Mouse (Mus musculus): Measurements from ENCODE around the gene Rhox4g.
"Not testable (repeated sequence)": the region's sequence is repeated elsewhere in the genome, so short reads cannot be mapped to it uniquely, and the experiment has no call there.

Gene Rhox4g

GRCm38 (mm10) chrX:37651227-37651626 is at the start of gene Rhox4g:
Gene Rhox4g, minus strand, starts transcription at chrX:37651327.
- not testable (repeated sequence) for DNase-seq

- no peak for DNase-seq
These were observed 41.1 kb upstream of the Rhox4g start for GRCm38 (mm10) chrX:37692261-37692660.

- no peak for DNase-seq
These were observed 32.0 kb upstream of the Rhox4g start for GRCm38 (mm10) chrX:37683031-37683715.

- DNase-seq: not testable (repeated sequence)
These were observed 22.1 kb upstream of the Rhox4g start, which contains the start of gene Rhox2h for GRCm38 (mm10) chrX:37673177-37673576. Gene Rhox2h, minus strand, starts transcription at chrX:37673277.

DNA sequence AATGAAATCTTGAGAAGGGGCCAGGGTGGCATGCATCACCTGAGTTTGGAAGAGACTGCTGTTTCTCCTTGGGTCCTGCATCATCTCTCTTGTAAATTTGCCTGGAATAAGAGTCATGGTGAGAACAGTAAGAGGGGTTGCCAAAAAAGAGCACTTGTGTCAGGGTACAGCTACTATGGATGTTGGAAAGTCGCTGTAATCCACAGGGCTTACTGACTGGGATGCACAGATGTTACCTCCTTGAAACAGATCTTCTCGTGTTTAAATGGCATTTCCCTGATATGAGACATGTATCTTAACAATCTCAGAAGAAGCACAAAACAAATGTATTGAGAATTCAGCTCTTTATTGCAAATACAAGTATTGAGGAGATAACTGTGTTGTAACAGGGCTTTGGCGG is 17.5 kb upstream of the Rhox4g start, which contains the start of gene Rhox3h:
Rhox3h (minus strand) TSS at position 101 of the 400 bp plus-strand sequence.
- DNase-seq: not testable (repeated sequence)

GRCm38 (mm10) chrX:37643370-37643769 is 7.8 kb downstream of the Rhox4g start, which contains the start of gene Rhox2g:
Gene Rhox2g, minus strand, starts transcription at chrX:37643470.
- not testable (repeated sequence) for DNase-seq

DNA sequence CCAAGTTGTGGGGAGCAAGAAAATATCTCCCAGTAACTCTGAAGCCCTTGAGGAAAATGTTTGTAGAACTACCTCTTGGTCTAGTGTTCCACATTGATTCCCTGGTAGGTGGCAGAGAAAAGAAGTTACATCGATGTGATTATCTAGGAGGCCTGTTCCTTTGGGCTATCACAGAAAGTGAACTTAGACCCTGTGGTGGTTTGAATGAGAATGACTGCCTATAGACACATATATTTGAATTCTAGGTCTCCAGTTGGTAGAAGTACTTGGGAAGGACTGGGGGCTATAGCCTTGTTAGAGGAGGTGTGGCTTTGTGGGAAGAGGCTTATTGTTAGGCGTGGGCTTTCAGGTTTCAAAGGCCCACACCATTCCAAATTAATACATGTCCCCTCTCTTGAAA is 22.6 kb downstream of the Rhox4g start, which contains the start of gene Rhox3g:
Rhox3g (minus strand) TSS at position 101 of the 400 bp plus-strand sequence.
- not testable (repeated sequence) for DNase-seq

DNA sequence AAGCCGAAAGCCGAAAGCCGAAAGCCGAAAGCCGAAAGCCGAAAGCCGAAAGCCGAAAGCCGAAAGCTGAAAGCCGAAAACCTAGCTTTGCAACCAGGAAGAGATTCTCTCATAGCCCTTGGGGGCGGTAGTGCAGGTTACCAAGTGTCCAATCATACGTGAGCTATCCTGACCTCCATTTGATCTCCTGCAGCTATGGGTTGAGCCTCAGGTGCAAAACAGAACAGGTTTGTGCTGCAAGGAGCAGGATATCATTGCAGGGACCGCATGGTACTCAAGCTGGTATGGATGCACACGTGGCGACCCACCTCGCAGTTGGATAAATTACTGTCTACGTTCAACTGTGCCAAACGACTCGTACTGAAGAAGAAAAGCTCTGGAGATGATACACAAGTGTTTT is 43.5 kb downstream of the Rhox4g start, which contains the start of gene Rhox4f:
Rhox4f (minus strand) TSS at position 101 of the 400 bp plus-strand sequence.
- not testable (repeated sequence) for DNase-seq

Measured in lung, postnatal 10 days (tissue).